Mouse (Mus musculus) urinary bladder, adult 18-20 months (tissue): ENCODE results near the gene Wdsub1.

ENCODE experiments used
- DNase-seq, 2 experiments: peaks; one replicate each; pipeline ENCODE4 v3.0.0; 2022; ENCODE audit warnings: low spot score in 2 of 2, mixed read lengths in 2 of 2

The Wdsub1 gene

DNA sequence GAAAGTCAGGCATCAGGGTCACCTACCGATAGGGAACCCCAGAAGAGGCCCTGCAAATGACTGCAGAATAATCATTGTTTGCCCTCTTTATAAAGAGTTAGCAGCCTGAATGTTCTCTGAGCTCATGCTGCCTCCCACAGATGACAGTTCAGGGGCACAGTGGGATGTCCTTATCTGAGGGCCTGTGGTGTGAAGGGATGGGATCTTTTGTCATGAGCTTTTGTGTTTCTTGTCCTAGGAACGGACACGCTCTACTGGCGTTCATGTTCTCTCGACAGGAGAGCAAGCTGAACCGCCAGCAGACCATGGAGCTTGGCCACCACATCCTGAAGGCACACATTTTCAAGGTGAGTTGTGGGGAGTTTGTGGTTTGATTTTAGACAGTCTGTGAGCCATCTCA, 76.4 kb downstream of the Wdsub1 start:
- no peak for DNase-seq

DNA sequence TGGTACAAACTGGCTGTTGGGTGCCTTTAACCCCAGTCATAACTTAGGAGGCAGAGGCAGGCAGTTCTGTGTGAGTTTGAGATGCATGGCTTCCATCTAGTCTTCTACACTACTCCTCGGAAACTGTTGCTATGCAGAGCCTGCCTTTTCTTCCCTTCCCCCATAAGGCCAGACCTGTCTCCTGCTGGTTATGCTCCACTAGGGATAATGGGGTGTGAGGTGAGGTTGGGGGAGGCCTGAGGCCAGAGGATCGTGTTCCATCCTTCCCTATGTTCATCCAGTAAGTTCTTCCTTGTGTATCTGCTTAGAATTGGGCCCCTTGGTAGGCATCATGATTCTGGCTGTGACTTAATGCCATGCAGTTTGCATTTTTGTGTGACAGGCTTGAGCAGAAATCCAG, 76.8 kb downstream of the Wdsub1 start:
- no peak for DNase-seq

DNA sequence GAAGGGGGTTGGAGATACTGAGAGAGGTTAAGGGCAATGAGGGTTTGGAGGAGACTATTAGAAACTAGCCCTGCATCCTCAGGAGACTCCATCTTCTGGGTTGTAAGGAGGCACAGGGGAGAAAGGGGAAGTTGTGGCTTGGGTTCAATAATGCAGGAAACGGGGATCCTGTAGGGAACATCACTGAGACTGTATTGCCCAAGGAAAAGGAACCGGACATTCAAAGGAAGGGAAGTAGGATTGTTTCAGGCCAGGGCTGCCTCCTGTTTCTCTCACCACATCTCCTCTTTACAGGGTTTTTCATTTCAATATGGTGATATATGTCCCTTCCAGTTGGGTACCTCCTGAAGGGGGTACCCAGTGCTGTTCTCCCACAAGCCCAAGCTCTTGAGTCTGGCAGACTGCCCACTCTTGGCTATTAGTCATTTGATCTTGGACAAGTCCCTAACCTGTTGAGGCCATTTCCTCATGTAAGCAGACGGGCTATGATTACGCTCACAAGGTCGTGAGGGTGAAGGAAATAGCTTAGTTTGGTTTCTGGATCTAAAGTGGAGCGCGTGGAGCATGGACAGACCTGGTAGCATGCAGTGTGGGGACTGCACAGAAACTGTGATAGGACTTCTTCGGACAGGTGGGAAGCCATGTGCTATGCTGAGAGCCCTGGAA, 79.5 kb downstream of the Wdsub1 start:
- DNase-seq, result peak in 1 of 2 experiments; percentile 24
